Mouse (Mus musculus) pancreas, adult 10 weeks (tissue): ENCODE measurements around the gene Olfr1221. TPM values are rescaled to one million over a fixed set of nuclear protein-coding genes. Genes with fewer than 3 reads are reported as not detected.

ENCODE experiments used
- polyA plus RNA-seq: library from polyadenylated mRNA; stranded (reverse); fragments of 350-450 nt; fragmentation: Illumina TruSeq; extraction: RNeasy Lipid Tissue Mini Kit (QIAGEN cat#74804); gene quantifications from one replicate; pipeline ENCODE4 v1.2.3, GENCODE M21; 2015; ENCODE audit warnings: low read depth, low replicate concordance; ENCODE audit not compliant: insufficient read depth

The Olfr1221 gene
- not detected for polyA plus RNA-seq

GRCm38 (mm10) chr2:89117183-89117582 is at the start of gene Olfr1221:
Olfr1221 (minus strand) TSS chr2:89117283.

GRCm38 (mm10) chr2:89163991-89164390 is 46.9 kb upstream of the Olfr1221 start, which contains the start of gene Olfr1224-ps1:
Olfr1224-ps1 (minus strand) TSS chr2:89164091.

GRCm38 (mm10) chr2:89151460-89151859 is 34.4 kb upstream of the Olfr1221 start, which contains the start of gene Olfr1223:
Olfr1223 (minus strand) TSS chr2:89151560.

GRCm38 (mm10) chr2:89132954-89133353 is 15.9 kb upstream of the Olfr1221 start, which contains the start of gene Olfr1222:
Olfr1222 (minus strand) TSS chr2:89133054.

GRCm38 (mm10) chr2:89106735-89107134 is 10.3 kb downstream of the Olfr1221 start, which contains the start of gene Olfr1220:
Olfr1220 (minus strand) TSS chr2:89106835.

GRCm38 (mm10) chr2:89083413-89083812 is 33.7 kb downstream of the Olfr1221 start, which contains the start of gene Olfr1219:
Olfr1219 (minus strand) TSS chr2:89083513.

GRCm38 (mm10) chr2:89061087-89061486 is 56.0 kb downstream of the Olfr1221 start, which contains the start of gene Olfr1218:
Olfr1218 (minus strand) TSS chr2:89061187.

Other genes starting within 250 kb of the Olfr1221 start
- not detected for gene Olfr1208, start 215.0 kb downstream of the Olfr1221 start, polyA plus RNA-seq
- gene Olfr1209, start 202.1 kb downstream of the Olfr1221 start, polyA plus RNA-seq: not detected
- not detected for gene Olfr1211, start 179.2 kb downstream of the Olfr1221 start, polyA plus RNA-seq
- gene Olfr1212, start 163.3 kb downstream of the Olfr1221 start, polyA plus RNA-seq: not detected
- not detected for gene Gm13762, start 137.0 kb downstream of the Olfr1221 start, polyA plus RNA-seq
- gene Olfr1214, start 124.6 kb downstream of the Olfr1221 start, polyA plus RNA-seq: not detected
- gene Olfr1215, start 110.3 kb downstream of the Olfr1221 start, polyA plus RNA-seq: not detected
- not detected for gene Olfr1216, start 98.9 kb downstream of the Olfr1221 start, polyA plus RNA-seq
- not detected for gene Olfr1217, start 85.2 kb downstream of the Olfr1221 start, polyA plus RNA-seq
- gene Olfr1218, start 56.1 kb downstream of the Olfr1221 start, polyA plus RNA-seq: not detected
- gene Olfr1219, start 33.8 kb downstream of the Olfr1221 start, polyA plus RNA-seq: not detected
- not detected for gene Olfr1220, start 10.4 kb downstream of the Olfr1221 start, polyA plus RNA-seq
- gene Olfr1222, start 15.8 kb upstream of the Olfr1221 start, polyA plus RNA-seq: not detected
- gene Olfr1223, start 34.3 kb upstream of the Olfr1221 start, polyA plus RNA-seq: not detected
- not detected for gene Olfr1224-ps1, start 46.8 kb upstream of the Olfr1221 start, polyA plus RNA-seq
- not detected for gene Olfr1225, start 57.4 kb upstream of the Olfr1221 start, polyA plus RNA-seq
- not detected for gene Olfr1226, start 82.8 kb upstream of the Olfr1221 start, polyA plus RNA-seq
- gene Olfr1228, start 136.8 kb upstream of the Olfr1221 start, polyA plus RNA-seq: not detected
- gene Olfr1229, start 170.7 kb upstream of the Olfr1221 start, polyA plus RNA-seq: not detected
- gene Olfr1230, start 180.0 kb upstream of the Olfr1221 start, polyA plus RNA-seq: not detected
- gene Olfr1231, start 189.8 kb upstream of the Olfr1221 start, polyA plus RNA-seq: not detected
- not detected for gene Olfr1232, start 212.4 kb upstream of the Olfr1221 start, polyA plus RNA-seq
- gene Olfr1233, start 225.1 kb upstream of the Olfr1221 start, polyA plus RNA-seq: not detected
- gene Olfr1234, start 247.6 kb upstream of the Olfr1221 start, polyA plus RNA-seq: not detected